Mouse (Mus musculus) C2C12 (cell line): ENCODE measurements around the gene F2.

ENCODE experiments used
- CTCF ChIP-seq: IDR thresholded peaks from one replicate; pipeline ENCODE4 v1.5.1; 2011; ENCODE audit not compliant: control insufficient read depth, insufficient read depth, insufficient read length
- FOSL1 ChIP-seq: IDR thresholded peaks from one replicate; pipeline ENCODE4 v1.8.0; 2011; ENCODE audit warnings: mild to moderate bottlenecking, low read length; ENCODE audit not compliant: poor library complexity, insufficient read depth, severe bottlenecking
- MAX ChIP-seq: IDR thresholded peaks from one replicate; pipeline ENCODE4 v1.6.1; 2011; ENCODE audit warnings: mild to moderate bottlenecking, control low read depth
- MYOG ChIP-seq: IDR thresholded peaks from one replicate; pipeline ENCODE4 v1.6.1; 2011; ENCODE audit not compliant: control insufficient read depth, insufficient read length; ENCODE audit errors: extremely low read depth
- USF1 ChIP-seq: IDR thresholded peaks from one replicate; pipeline ENCODE4 v1.6.1; 2011; ENCODE audit warnings: low read depth, mild to moderate bottlenecking, control low read depth, moderate library complexity

DNA sequence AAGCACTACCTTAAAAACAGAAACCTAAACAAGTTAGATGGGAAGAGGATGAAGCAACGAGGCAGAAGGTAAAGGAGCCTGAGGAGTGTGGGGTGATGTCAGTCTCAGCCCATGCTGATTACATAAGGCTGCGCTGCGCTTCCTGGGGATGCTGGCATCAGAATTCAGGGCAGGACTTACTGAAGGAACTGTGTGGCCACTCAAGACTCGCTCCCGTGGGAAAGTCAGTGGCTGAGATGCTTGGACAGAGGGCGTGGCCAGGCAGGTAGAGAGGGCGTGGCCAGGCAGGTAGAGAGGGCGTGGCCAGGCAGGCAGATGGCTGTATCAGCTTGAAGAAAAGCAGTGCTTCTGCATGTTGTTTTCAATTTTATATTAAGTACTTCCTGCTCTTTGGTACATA, 47.7 kb upstream of the F2 start:
- no peak for TF ChIP-seq MYOG
- TF ChIP-seq FOSL1, result no peak
- no peak for TF ChIP-seq CTCF
- no peak for TF ChIP-seq USF1
- no peak for TF ChIP-seq MAX
